Mouse (Mus musculus) spleen, adult 10 weeks (tissue): ENCODE data around the gene Bmx. TPM values are rescaled to one million over a fixed set of nuclear protein-coding genes. Genes with fewer than 3 reads are reported as not detected.

Source experiments
- polyA plus RNA-seq: library from polyadenylated mRNA; stranded (reverse); fragments of 350-450 nt; fragmentation: Illumina TruSeq; extraction: RNeasy Lipid Tissue Mini Kit (QIAGEN cat#74804); gene quantifications from one replicate; pipeline ENCODE4 v1.2.3, GENCODE M21; 2015; ENCODE audit warnings: low replicate concordance; ENCODE audit not compliant: insufficient read depth

The Bmx gene
- 1.3 TPM for polyA plus RNA-seq

GRCm38 (mm10) chrX:164258057-164258456 lies at the start of gene Bmx:
Gene Bmx, minus strand, starts transcription at chrX:164258193.

GRCm38 (mm10) chrX:164269285-164269761 lies 11.3 kb upstream of the Bmx start, which contains the start of gene Pir:
Gene Pir, plus strand, starts transcription at chrX:164269371.

Other genes with a start within 250 kb of the Bmx start
- 1.3 TPM for gene Car5b, start 230.2 kb downstream of the Bmx start, polyA plus RNA-seq
- 5.3 TPM for gene Siah1b, start 181.7 kb downstream of the Bmx start, polyA plus RNA-seq
- gene Cltrn, start 169.4 kb downstream of the Bmx start, polyA plus RNA-seq = 0.98 TPM
- gene Ace2, start 118.9 kb downstream of the Bmx start, polyA plus RNA-seq = 0.14 TPM
- gene Pir, start 11.2 kb upstream of the Bmx start, polyA plus RNA-seq = 1.7 TPM
- 4.8 TPM for gene Vegfd, start 115.2 kb upstream of the Bmx start, polyA plus RNA-seq
- 23.1 TPM for gene Piga, start 161.6 kb upstream of the Bmx start, polyA plus RNA-seq
- gene Asb11, start 178.8 kb upstream of the Bmx start, polyA plus RNA-seq = 0.17 TPM
- not detected for gene Asb9, start 248.1 kb upstream of the Bmx start, polyA plus RNA-seq